Mouse (Mus musculus) forebrain, embryonic 15.5 days (tissue): ENCODE measurements at regions not wholly inside any gene's neighbourhood (a gene's known extent, or its start where the extent isn't known, plus 50 kb on each side); places are given as distances from the start of the nearest gene placed in this dataset.

ENCODE experiments used
- ATAC-seq: fragments of 200-750 bp; cut with Nextera tagmentation; replicated peaks from 2 replicates; pipeline ENCODE4 v1.8.0; 2017; ENCODE audit warnings: mild to moderate bottlenecking, moderate TSS enrichment, moderate library complexity
- H3K27ac ChIP-seq: fragments of 300-500 bp; sonication (generic); replicated peaks from 2 replicates; pipeline ENCODE4 v1.5.1; 2015; ENCODE audit warnings: mild to moderate bottlenecking, inconsistent platforms
- H3K27me3 ChIP-seq: fragments of 300-500 bp; sonication (generic); 2 replicates; pipeline ENCODE4 v1.6.1; 2015; ENCODE audit warnings: inconsistent platforms
- H3K36me3 ChIP-seq: fragments of 300-500 bp; sonication (generic); 2 replicates; pipeline ENCODE4 v1.6.1; 2015; ENCODE audit warnings: mild to moderate bottlenecking, inconsistent platforms
- H3K4me1 ChIP-seq: fragments of 300-500 bp; sonication (generic); 2 replicates; pipeline ENCODE4 v1.6.1; 2015; ENCODE audit warnings: inconsistent platforms
- H3K4me2 ChIP-seq: fragments of 300-500 bp; sonication (generic); replicated peaks from 2 replicates; pipeline ENCODE4 v1.6.1; 2015; ENCODE audit warnings: mild to moderate bottlenecking, inconsistent platforms
- H3K4me3 ChIP-seq: fragments of 300-500 bp; sonication (generic); 2 replicates; pipeline ENCODE4 v1.5.1; 2015; ENCODE audit warnings: mild to moderate bottlenecking, inconsistent platforms
- H3K9ac ChIP-seq: fragments of 300-500 bp; sonication (generic); replicated peaks from 2 replicates; pipeline ENCODE4 v1.6.1; 2015; ENCODE audit warnings: mild to moderate bottlenecking, inconsistent platforms
- H3K9me3 ChIP-seq: fragments of 300-500 bp; sonication (generic); 2 replicates; pipeline ENCODE4 v1.6.1; 2016; ENCODE audit warnings: inconsistent platforms
- WGBS: fragments of 180-500 bp; shearing (Covaris S2); methylation state at CpG from one replicate; pipeline ENCODE4 v1.1.7; 2015; ENCODE audit warnings: mixed read lengths; 5-methylcytosine and 5-hydroxymethylcytosine counted together

GRCm38 (mm10) chr8:80251595-80251994, 193.8 kb upstream of the Hhip start:
- no peaks in the 10 kb centered on the region for H3K27me3 ChIP-seq
- H3K4me3 ChIP-seq: no peak overlapping the region
- H3K9me3 ChIP-seq: no peaks in the 10 kb centered on the region
- 6% methylated on average over 3 of the region's 3 CpGs for WGBS
- no peaks in the 10 kb centered on the region for H3K36me3 ChIP-seq
- peaks cover 8% of the 10 kb centered on the region; the same call in 1 of the 2 replicates for H3K4me1 ChIP-seq
- H3K4me2 ChIP-seq: no peak overlapping the region
- ATAC-seq: no peak
- no peak overlapping the region for H3K9ac ChIP-seq
- no peak overlapping the region for H3K27ac ChIP-seq

GRCm38 (mm10) chr8:80250305-80251161, 192.7 kb upstream of the Hhip start:
- Histone ChIP-seq H3K27ac (no peak overlapping the region), H3K4me3 (no peak overlapping the region), H3K27me3 (no peaks in the 10 kb centered on the region), H3K9ac (no peak overlapping the region), H3K36me3 (no peaks in the 10 kb centered on the region), H3K4me1 (peaks cover 8% of the 10 kb centered on the region; the same call in 1 of the 2 replicates), H3K4me2 (no peak overlapping the region), H3K9me3 (no peaks in the 10 kb centered on the region)
- WGBS: 45% methylated on average over 7 of the region's 7 CpGs
- peak; percentile 72 for ATAC-seq

- no peak overlapping the region for H3K4me2 ChIP-seq
- peaks cover 8% of the 10 kb centered on the region; the same call in 1 of the 2 replicates for H3K4me1 ChIP-seq
- H3K27ac ChIP-seq: no peak overlapping the region
- no peaks in the 10 kb centered on the region for H3K36me3 ChIP-seq
- ATAC-seq: no peak
- no peaks in the 10 kb centered on the region for H3K27me3 ChIP-seq
- no peak overlapping the region for H3K4me3 ChIP-seq
- no peaks in the 10 kb centered on the region for H3K9me3 ChIP-seq
- 37% methylated on average over 2 of the region's 2 CpGs for WGBS
- H3K9ac ChIP-seq: no peak overlapping the region
These were observed 192.0 kb upstream of the Hhip start for GRCm38 (mm10) chr8:80249762-80250161.

DNA sequence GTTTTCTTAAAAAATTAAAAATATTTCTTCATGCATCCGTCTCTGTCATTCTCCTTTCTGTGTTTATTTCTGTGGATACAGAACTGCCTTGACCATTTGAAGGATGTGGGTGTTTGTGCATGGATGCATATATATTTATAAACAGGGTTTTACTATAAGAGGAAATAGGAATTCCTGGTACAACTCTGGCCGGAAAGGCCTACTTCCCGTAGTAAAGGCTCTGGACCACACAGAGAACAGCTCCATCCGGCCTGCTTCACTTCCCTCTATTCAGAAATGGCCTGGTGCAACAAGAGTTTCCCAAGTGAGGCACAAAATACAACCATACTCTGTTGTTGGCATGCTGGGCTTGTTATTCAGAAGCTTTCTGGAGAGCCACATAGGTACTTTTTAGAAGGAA, 182.1 kb upstream of the Hhip start:
- no peak overlapping the region for H3K9ac ChIP-seq
- no peak overlapping the region for H3K4me3 ChIP-seq
- WGBS: 93% methylated on average over 4 of the region's 4 CpGs
- no peaks in the 10 kb centered on the region for H3K27me3 ChIP-seq
- no peaks in the 10 kb centered on the region for H3K4me1 ChIP-seq
- ATAC-seq: no peak
- H3K9me3 ChIP-seq: no peaks in the 10 kb centered on the region
- no peak overlapping the region for H3K27ac ChIP-seq
- H3K36me3 ChIP-seq: no peaks in the 10 kb centered on the region
- no peak overlapping the region for H3K4me2 ChIP-seq

- H3K9me3 ChIP-seq: no peaks in the 10 kb centered on the region
- ATAC-seq: no peak
- H3K36me3 ChIP-seq: no peaks in the 10 kb centered on the region
- no peak overlapping the region for H3K27ac ChIP-seq
- no peak overlapping the region for H3K9ac ChIP-seq
- H3K4me3 ChIP-seq: no peak overlapping the region
- no peaks in the 10 kb centered on the region for H3K27me3 ChIP-seq
- H3K4me2 ChIP-seq: no peak overlapping the region
- H3K4me1 ChIP-seq: 0 out of 2 replicates have a peak, but pooled peaks cover 4% of the 10 kb centered on the region
- WGBS: 89% methylated on average over 1 of the region's 1 CpGs
These were observed 152.6 kb upstream of the Hhip start for GRCm38 (mm10) chr8:80210361-80210760.

GRCm38 (mm10) chr8:80204678-80205654, 147.2 kb upstream of the Hhip start:
- Histone ChIP-seq H3K9ac (no peak overlapping the region), H3K4me2 (no peak overlapping the region), H3K27me3 (no peaks in the 10 kb centered on the region), H3K9me3 (no peaks in the 10 kb centered on the region), H3K36me3 (no peaks in the 10 kb centered on the region), H3K4me3 (no peak overlapping the region), H3K4me1 (0 out of 2 replicates have a peak, but pooled peaks cover 15% of the 10 kb centered on the region), H3K27ac (no peak overlapping the region)
- peak; percentile 23; the same call in 1 of the 2 replicates for ATAC-seq
- WGBS: 26% methylated on average over 15 of the region's 15 CpGs

DNA sequence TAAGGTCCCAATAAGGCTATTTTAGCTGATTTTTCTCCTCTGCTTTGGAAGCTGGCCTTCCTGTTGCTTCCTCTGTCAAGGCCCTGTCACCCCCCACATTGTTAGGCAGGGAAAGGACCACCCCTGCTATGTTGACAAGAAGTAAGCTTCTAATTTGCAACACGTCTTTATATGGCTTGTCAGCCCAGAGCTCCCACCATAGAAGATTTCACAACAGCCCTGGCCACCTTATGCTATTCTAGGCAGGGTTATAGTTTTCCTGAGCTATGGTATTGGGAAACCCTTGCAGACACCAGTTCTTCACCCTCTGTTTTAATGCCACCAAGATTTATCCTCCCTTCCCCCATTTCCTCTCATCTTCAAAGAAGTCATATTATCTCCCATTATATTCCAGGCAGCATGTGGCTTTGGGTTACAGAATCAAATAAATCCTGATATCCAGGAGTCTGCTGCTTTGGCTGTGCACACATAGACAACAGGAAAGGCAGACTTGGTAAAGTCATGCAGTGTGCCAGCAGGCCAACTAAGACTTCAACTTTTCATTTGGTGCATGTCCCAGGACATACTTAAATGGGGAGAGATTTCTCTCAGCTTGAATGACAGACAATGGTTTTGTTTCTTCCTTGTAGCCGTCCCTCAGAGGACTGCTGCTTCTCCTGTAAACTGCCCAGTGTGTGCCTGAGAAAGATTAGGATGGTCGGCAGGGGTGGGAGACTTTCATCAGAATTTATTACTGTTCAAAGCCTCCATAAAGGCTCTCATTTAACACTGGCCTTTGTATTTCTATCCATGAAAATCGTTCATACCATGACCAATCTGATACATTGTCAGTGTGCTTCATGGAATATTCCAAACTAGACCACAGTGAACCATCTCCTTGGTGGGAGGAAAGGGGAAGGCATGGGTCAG, 146.2 kb upstream of the Hhip start:
- 32% methylated on average over 4 of the region's 4 CpGs for WGBS
- Histone ChIP-seq H3K27me3 (no peaks in the 10 kb centered on the region), H3K4me2 (no peak overlapping the region), H3K27ac (no peak overlapping the region), H3K36me3 (no peaks in the 10 kb centered on the region), H3K9me3 (no peaks in the 10 kb centered on the region), H3K4me1 (0 out of 2 replicates have a peak, but pooled peaks cover 15% of the 10 kb centered on the region), H3K4me3 (no peak overlapping the region), H3K9ac (no peak overlapping the region)
- no peak for ATAC-seq

GRCm38 (mm10) chr8:80197680-80198079, 139.9 kb upstream of the Hhip start:
- 89% methylated on average over 4 of the region's 4 CpGs for WGBS
- no peak overlapping the region for H3K4me3 ChIP-seq

DNA sequence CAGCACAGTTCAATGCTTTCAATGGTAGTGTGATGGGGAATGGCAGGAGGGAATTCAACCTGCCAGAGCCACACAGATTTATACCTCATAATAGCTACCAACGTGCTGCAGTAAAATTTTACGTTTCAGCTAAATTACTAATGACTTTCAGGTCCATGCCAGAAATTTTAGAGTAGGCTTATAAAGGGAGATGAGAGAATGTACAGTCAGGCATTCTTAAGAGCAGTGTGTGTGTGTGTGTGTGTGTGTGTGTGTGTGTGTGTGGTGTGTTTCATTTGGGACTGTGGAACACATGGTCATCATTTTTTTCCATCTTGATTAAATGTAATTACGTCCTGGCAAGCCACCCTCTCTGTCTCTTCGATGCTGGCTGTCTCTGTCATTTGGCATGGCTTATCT, 132.7 kb upstream of the Hhip start:
- no peak overlapping the region for H3K27ac ChIP-seq
- H3K4me3 ChIP-seq: no peak overlapping the region
- H3K9ac ChIP-seq: no peak overlapping the region
- no peak overlapping the region for H3K4me2 ChIP-seq
- no peaks in the 10 kb centered on the region for H3K36me3 ChIP-seq
- no peaks in the 10 kb centered on the region for H3K27me3 ChIP-seq
- peaks cover 7% of the 10 kb centered on the region; the same call in 1 of the 2 replicates for H3K4me1 ChIP-seq
- H3K9me3 ChIP-seq: no peaks in the 10 kb centered on the region
- WGBS: 77% methylated on average over 4 of the region's 4 CpGs
- peak; percentile 75 for ATAC-seq

More at GRCm38 (mm10) chr8:80197680-80198079, 139.9 kb upstream of the Hhip start:
- no peaks in the 10 kb centered on the region for H3K27me3 ChIP-seq
- no peak overlapping the region for H3K27ac ChIP-seq
- no peak overlapping the region for H3K9ac ChIP-seq
- H3K4me1 ChIP-seq: no peaks in the 10 kb centered on the region
- no peak for ATAC-seq
- no peaks in the 10 kb centered on the region for H3K36me3 ChIP-seq
- no peaks in the 10 kb centered on the region for H3K9me3 ChIP-seq
- H3K4me2 ChIP-seq: no peak overlapping the region

DNA sequence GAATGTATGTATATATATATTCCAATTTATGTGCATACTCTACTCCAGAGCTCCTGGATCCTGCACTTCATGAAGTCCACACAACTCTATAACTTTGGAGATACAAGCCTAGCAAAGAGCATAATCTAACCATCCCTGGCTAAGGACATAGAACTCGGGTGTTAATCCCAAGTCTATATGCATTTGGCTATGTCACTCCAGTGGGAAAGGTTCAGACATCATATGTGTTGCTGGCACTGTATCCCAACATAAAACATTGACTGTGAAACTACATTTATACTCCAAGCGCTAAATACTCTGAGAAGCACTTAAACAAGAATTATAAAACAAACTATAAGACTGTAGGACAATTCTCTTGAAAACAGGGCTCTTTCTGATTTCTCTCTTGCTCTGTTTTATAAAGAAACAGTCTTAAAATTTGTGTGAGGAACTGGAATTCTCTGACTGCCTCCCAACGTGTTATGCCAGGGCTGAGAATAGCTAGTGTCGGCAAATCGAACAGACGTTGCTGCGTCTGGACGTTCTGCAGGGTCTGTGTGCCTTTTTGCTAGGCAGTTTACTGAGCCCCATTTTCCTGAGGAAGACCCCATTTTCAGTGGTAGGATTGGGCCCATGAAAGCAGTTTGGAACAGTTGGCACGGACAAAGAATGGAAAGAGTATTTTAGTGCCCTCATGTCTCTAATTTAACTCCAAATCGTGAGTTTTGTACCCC, 132.1 kb upstream of the Hhip start:
- WGBS: 75% methylated on average over 10 of the region's 10 CpGs

DNA sequence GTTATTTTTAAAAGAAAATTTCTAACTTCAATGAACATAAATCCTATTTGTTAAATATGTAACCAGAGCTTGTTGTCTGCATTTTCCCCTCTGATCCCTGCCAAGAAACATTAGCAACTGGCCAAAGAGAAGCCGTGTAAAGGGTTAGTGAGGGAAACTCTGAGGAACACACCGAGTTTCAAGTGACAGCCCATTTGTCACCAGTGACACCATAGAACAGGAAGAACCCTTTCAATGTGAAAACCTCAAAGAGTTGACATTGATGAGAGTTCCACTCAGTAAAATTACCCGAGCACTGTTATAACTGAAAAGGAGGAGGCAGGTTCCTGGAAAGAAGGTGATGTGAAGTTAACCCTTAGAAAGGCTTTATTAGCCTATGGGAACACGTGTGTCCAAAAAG, 127.5 kb upstream of the Hhip start:
- no peak for ATAC-seq
- Histone ChIP-seq H3K4me2 (no peak overlapping the region), H3K36me3 (no peaks in the 10 kb centered on the region), H3K9ac (no peak overlapping the region), H3K4me3 (no peak overlapping the region), H3K4me1 (0 out of 2 replicates have a peak, but pooled peaks cover 2% of the 10 kb centered on the region), H3K27me3 (no peaks in the 10 kb centered on the region), H3K9me3 (no peaks in the 10 kb centered on the region), H3K27ac (no peak overlapping the region)
- 64% methylated on average over 4 of the region's 4 CpGs for WGBS

More for the DNA sequence above, 132.1 kb upstream of the Hhip start:
- H3K4me1 ChIP-seq: peaks cover 7% of the 10 kb centered on the region; the same call in 1 of the 2 replicates
- ATAC-seq: peak; percentile 70; the same call in 1 of the 2 replicates
- H3K27ac ChIP-seq: no peak overlapping the region
- no peak overlapping the region for H3K9ac ChIP-seq
- no peaks in the 10 kb centered on the region for H3K36me3 ChIP-seq
- no peaks in the 10 kb centered on the region for H3K27me3 ChIP-seq
- H3K4me2 ChIP-seq: no peak overlapping the region
- H3K4me3 ChIP-seq: no peak overlapping the region
- H3K9me3 ChIP-seq: no peaks in the 10 kb centered on the region
